Mouse (Mus musculus): ENCODE measurements around the gene Efcab6.

- TF ChIP-seq CTCF (IDR thresholded peaks at IDR 0.05; ENCODE audit: low read depth): no peak
- TF ChIP-seq EP300 (IDR thresholded peaks at IDR 0.05; ENCODE audit: low read depth): no peak
Observed at GRCm38 (mm10) chr15:83925338-83925737, 139.8 kb downstream of the Efcab6 start.
